Mouse (Mus musculus) G1E (cell line): Measurements from ENCODE around the gene Zc3h15. TPM values are rescaled to one million over a fixed set of nuclear protein-coding genes. Genes with fewer than 3 reads are reported as not detected.

Experiments
- ATAC-seq: 2 replicates; pipeline ENCODE4 v1.8.0; 2016; ENCODE audit warnings: mild to moderate bottlenecking; ENCODE audit not compliant: insufficient number of reproducible peaks, poor library complexity, low FRiP score, severe bottlenecking; ENCODE audit errors: extremely low read depth
- DNase-seq: peaks from one replicate; pipeline ENCODE4 v3.0.0; 2012; ENCODE audit warnings: low spot score
- H3K27me3 ChIP-seq: 2 replicates; pipeline ENCODE4 v1.6.1; 2012; ENCODE audit warnings: mild to moderate bottlenecking, low read length, inconsistent platforms; ENCODE audit not compliant: insufficient read depth
- H3K36me3 ChIP-seq: replicated peaks from 2 replicates; pipeline ENCODE3; 2012; ENCODE audit warnings: mild to moderate bottlenecking, inconsistent platforms
- H3K4me1 ChIP-seq: 2 replicates; pipeline ENCODE4 v1.6.1; 2012; ENCODE audit warnings: low read depth, low read length, inconsistent platforms, mixed read lengths; ENCODE audit not compliant: insufficient read depth
- H3K4me3 ChIP-seq: 2 replicates; pipeline ENCODE4 v1.5.1; 2012; ENCODE audit warnings: low read depth, mild to moderate bottlenecking, inconsistent platforms, low read length, moderate library complexity, mixed read lengths
- H3K9me3 ChIP-seq: replicated peaks from 2 replicates; pipeline ENCODE4 v1.6.1; 2012; ENCODE audit warnings: inconsistent platforms
- CTCF ChIP-seq: IDR thresholded peaks from 2 replicates; pipeline ENCODE4 v1.5.1; 2012; ENCODE audit warnings: low read depth, low read length, inconsistent platforms, mixed read lengths
- GATA1 ChIP-seq: IDR thresholded peaks from 2 replicates; pipeline ENCODE4 v1.6.1; 2012; ENCODE audit warnings: borderline replicate concordance, low read length, inconsistent platforms, mixed read lengths
- GATA2 ChIP-seq: IDR thresholded peaks from 2 replicates; pipeline ENCODE4 v1.6.1; 2012; ENCODE audit warnings: low read depth, low read length, inconsistent platforms, borderline replicate concordance
- POLR2AphosphoS5 ChIP-seq: IDR thresholded peaks from 2 replicates; pipeline ENCODE4 v1.6.1; 2012; ENCODE audit warnings: low read depth, low read length, inconsistent platforms; ENCODE audit not compliant: insufficient replicate concordance
- TAL1 ChIP-seq: conservative IDR thresholded peaks from 2 replicates; pipeline ENCODE4 v1.6.1; 2012; ENCODE audit warnings: low read depth, low read length, inconsistent platforms, mixed read lengths
- polyA plus RNA-seq: library from polyadenylated mRNA; stranded (reverse); fragments of >175 nt; gene quantifications from 2 replicates; pipeline ENCODE4 v1.2.3, GENCODE M21; 2012
- total RNA-seq, 2 experiments: library from RNA; stranded (forward) in 1 of 2; stranded (reverse) in 1 of 2; fragments of 200-1000 nt in 1 of 2; fragments of >200 nt in 1 of 2; fragmentation: Nextera tagmentation in 1 of 2; gene quantifications; 2 replicates each; pipeline ENCODE4 v1.2.3; 2014 to 2017

Zc3h15 gene
- total and polyA plus RNA-seq, 3 experiments = 145 to 812 (median 154) TPM

- TF ChIP-seq CTCF = peak; percentile 61
- no peak for TF ChIP-seq GATA2
- TF ChIP-seq GATA1 = no peak
- DNase-seq = peak; percentile 27
- H3K9me3 ChIP-seq = no peaks in the 10 kb centered on the region
- peaks cover 3% of the 10 kb centered on the region for H3K27me3 ChIP-seq
- no peak overlapping the region for H3K4me3 ChIP-seq
- no peaks in the 10 kb centered on the region for H3K4me1 ChIP-seq
- H3K36me3 ChIP-seq = no peaks in the 10 kb centered on the region
- peak; percentile 56; the same call in 1 of the 2 replicates for ATAC-seq
Observed at GRCm38 (mm10) chr2:83625226-83626108, 18.8 kb upstream of the Zc3h15 start.

DNA sequence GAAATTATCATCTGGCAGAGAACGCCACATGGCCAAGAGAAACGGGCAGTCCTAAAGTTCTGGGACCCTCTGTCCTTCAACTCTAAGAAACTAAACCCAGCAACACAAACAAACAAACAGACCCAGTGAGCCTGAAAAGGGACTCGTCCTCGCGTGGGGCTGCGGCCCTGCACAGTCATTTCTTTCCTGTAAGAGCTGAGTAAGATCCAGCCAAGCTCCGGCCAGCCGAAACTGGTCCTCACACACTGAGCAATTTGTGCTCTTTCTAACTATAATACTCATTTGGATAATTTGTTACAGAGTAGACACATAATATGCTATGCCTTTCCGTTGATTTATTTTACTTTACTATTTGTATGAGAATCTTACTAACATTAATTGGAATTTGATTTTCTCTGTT, 17.4 kb upstream of the Zc3h15 start:
- Histone ChIP-seq H3K4me3 (no peak overlapping the region), H3K9me3 (no peaks in the 10 kb centered on the region), H3K36me3 (no peaks in the 10 kb centered on the region), H3K27me3 (peaks cover 5% of the 10 kb centered on the region), H3K4me1 (no peaks in the 10 kb centered on the region)
- DNase-seq = no peak
- TF ChIP-seq GATA1 = no peak
- TF ChIP-seq GATA2 = no peak
- TF ChIP-seq TAL1 = no peak
- TF ChIP-seq POLR2AphosphoS5 = no peak
- TF ChIP-seq CTCF = no peak
- no peak for ATAC-seq

DNA sequence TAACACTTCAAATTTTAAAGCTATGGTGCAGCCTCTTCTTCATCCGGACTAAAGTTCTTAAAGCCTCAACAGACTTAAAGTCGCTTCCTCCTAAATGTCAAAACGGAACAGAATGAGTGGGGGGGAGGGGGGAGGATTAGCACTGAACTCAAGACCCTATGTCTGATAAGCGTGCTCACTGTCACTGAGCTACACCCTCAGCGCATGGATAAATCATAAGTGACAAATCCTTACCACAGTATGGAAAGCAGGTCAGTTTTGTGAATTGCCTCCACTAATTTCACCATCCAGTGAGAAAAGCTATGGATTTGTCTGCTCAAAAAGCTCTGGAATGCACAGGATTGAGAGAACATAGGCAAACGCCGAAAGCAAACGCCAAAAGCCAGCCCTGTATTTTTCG, 16.7 kb upstream of the Zc3h15 start:
- Histone ChIP-seq H3K27me3 (peaks cover 10% of the 10 kb centered on the region), H3K4me1 (no peaks in the 10 kb centered on the region), H3K36me3 (no peaks in the 10 kb centered on the region), H3K4me3 (no peak overlapping the region), H3K9me3 (no peaks in the 10 kb centered on the region)
- DNase-seq = no peak
- no peak for ATAC-seq
- TF ChIP-seq CTCF = no peak
- TF ChIP-seq TAL1 = no peak
- no peak for TF ChIP-seq GATA2
- no peak for TF ChIP-seq GATA1
- no peak for TF ChIP-seq POLR2AphosphoS5

- Histone ChIP-seq H3K4me1 (no peaks in the 10 kb centered on the region), H3K9me3 (no peaks in the 10 kb centered on the region), H3K36me3 (no peaks in the 10 kb centered on the region), H3K4me3 (no peak overlapping the region), H3K27me3 (peaks cover 10% of the 10 kb centered on the region)
- DNase-seq = no peak
- TF ChIP-seq POLR2AphosphoS5 = no peak
- TF ChIP-seq GATA2 = no peak
- TF ChIP-seq TAL1 = no peak
- no peak for TF ChIP-seq CTCF
- no peak for TF ChIP-seq GATA1
- no peak for ATAC-seq
Observed at GRCm38 (mm10) chr2:83627932-83628331, 16.3 kb upstream of the Zc3h15 start.

DNA sequence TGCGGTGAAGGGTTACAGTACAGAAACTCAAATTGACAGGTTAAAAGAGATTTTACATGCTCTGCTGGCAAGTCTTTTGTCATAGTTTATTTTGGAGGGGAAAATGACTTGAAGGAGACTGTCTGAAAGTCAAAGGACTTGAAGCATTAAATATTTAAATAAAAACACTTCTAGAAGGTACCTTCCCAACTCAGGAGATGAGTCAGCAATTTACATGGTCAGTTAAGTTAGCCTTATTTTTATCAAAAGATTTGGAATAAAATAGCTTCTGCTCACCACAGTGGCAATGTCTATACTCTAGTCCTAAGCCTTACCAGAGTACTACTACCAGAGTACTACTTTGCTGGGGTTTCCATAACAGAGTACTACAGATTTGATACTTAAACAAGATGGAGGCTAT, 2.2 kb upstream of the Zc3h15 start:
- ATAC-seq (no peak), DNase-seq (no peak)
- Histone ChIP-seq H3K4me3 (no peak overlapping the region), H3K36me3 (no peaks in the 10 kb centered on the region), H3K27me3 (peaks cover 3% of the 10 kb centered on the region; the same call in 1 of the 2 replicates), H3K9me3 (no peaks in the 10 kb centered on the region), H3K4me1 (peaks cover 13% of the 10 kb centered on the region)
- TF ChIP-seq GATA1 = no peak
- TF ChIP-seq TAL1 = no peak
- no peak for TF ChIP-seq GATA2
- TF ChIP-seq CTCF = no peak
- no peak for TF ChIP-seq POLR2AphosphoS5

DNA sequence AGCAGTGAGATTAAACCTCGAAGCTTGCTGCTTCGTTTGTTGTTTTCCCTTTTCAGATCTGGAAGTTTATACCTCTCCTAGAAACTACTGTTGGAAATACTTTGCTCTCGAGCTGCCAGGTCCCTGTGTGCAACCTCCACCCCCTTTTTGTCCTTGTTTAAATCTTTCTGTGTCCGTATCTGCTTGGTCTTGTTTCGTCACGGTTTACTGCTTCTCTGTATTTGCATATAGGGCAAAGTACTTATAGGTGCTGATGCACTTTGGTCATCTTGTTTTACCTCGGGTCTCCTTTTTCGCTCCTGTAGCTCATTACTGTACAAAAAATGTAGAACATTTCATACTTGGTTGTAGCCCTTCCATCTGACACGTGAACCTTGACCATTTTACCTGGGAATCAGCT, 4.7 kb downstream of the Zc3h15 start:
- ATAC-seq (no peak), DNase-seq (no peak)
- H3K4me3 ChIP-seq = no peak overlapping the region
- no peaks in the 10 kb centered on the region for H3K9me3 ChIP-seq
- no peak for TF ChIP-seq GATA2
- TF ChIP-seq POLR2AphosphoS5 = no peak
- TF ChIP-seq TAL1 = no peak
- TF ChIP-seq GATA1 = no peak
- no peak for TF ChIP-seq CTCF
- peaks cover 28% of the 10 kb centered on the region for H3K4me1 ChIP-seq
- peaks cover 38% of the 10 kb centered on the region for H3K36me3 ChIP-seq
- no peaks in the 10 kb centered on the region for H3K27me3 ChIP-seq

DNA sequence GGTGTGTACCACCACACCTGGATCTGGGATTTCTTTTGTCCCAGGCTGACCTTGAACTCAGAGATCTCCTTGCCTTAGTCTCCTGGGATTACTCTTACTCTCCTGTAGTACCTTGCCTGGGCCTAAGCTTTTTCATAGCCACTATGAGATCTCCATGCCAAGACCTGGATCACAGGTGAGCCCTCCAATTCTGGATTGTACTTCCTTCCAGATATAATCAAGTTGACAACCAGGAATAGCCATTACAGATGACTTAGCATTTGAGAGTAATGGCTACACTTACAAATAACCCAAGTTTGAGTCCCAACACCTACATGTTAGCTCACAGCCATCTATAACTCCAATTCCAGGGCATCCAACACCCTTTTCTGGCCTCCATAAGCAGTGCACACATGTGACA, 8.4 kb downstream of the Zc3h15 start:
- Histone ChIP-seq H3K4me3 (no peak overlapping the region), H3K36me3 (peaks cover 60% of the 10 kb centered on the region), H3K4me1 (peaks cover 17% of the 10 kb centered on the region), H3K9me3 (no peaks in the 10 kb centered on the region), H3K27me3 (no peaks in the 10 kb centered on the region)
- ATAC-seq (no peak), DNase-seq (no peak)
- no peak for TF ChIP-seq TAL1
- no peak for TF ChIP-seq GATA1
- TF ChIP-seq CTCF = no peak
